Mouse (Mus musculus): ENCODE data around the gene Dctn3. TPM values are rescaled to one million over a fixed set of nuclear protein-coding genes. Genes with fewer than 3 reads are reported as not detected.
"Not testable (repeated sequence)": the region's sequence is repeated elsewhere in the genome, so short reads cannot be mapped to it uniquely, and the experiment has no call there.

The Dctn3 gene
- polyA plus RNA-seq, 1 experiment, result 38.0 TPM

DNA sequence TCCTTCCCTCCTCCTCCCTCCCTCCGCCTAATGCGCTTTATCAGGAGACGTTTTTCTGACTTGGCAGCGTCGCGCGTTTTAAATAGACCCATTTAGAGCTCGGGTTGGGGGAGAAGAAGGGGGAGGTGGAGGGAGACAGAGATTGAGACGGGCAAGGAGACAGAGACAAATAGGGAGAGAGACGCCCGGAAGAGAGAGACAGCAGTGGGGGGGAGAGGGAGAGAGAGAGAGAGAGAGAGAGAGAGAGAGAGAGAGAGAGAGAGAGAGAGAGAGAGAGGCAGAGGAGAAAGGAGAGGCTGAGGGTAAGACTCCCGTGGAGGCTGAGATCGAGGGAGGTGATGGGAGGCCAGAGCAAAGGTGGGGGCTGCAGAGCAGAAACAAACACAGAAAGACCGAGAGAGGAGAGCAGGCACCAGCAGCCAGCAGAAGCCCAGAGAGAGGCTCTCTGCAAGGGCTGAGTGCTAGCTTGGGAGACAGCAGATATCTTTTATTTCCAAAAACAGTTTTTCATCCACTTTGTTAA, 38.0 kb downstream of the Dctn3 start:
- not testable (repeated sequence) for H3K9me3 ChIP-seq (ENCODE audit: control insufficient read depth, low read length); H3K4me1 ChIP-seq (ENCODE audit: control insufficient read depth); H3K4me3 ChIP-seq (replicated peaks); H3K36me3 ChIP-seq (ENCODE audit: control insufficient read depth)
- H3K27me3 ChIP-seq (ENCODE audit: control insufficient read depth), result peaks cover 34% of the 10 kb centered on the region

DNA sequence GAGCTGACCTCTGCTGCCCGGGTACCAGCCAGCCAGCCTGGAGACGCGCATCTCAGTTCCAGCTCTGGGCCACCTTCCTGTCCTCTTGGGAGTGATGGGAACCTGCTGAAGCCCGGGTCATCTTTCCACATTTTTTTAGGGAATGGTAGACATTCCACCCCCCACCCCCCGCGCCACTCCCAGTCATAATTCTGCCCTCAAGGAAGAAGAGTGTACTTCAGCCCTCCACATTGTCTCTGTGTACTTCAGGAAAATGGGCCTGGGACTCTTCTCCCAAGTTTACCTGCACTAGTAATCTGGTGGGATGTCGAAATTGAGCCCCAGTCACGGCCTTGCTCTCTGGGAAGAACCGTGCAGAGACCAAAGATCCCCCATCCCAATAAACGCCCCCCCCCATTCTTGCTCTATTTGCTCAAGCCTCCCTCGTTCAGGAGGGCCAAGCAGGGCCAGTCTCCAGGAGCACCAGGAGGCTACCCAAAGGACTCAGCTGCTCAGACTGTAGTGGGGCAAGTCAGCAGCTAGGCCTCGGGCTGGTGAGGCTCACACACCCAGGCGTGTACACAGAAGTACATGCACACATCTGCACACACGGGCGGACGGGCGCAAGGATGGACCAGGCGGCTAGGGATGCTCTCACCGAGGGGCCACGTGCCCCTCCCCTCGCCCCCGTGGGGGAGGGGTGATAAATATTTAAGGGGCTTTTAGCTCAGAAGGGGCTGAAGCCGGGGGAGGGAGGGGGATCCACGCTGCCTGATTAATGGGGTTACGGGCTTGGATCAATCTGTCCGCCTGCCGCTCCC, 38.6 kb downstream of the Dctn3 start:
- H3K4me1 ChIP-seq (ENCODE audit: control insufficient read depth); H3K9me3 ChIP-seq (ENCODE audit: control insufficient read depth, low read length); H3K4me3 ChIP-seq (replicated peaks); H3K36me3 ChIP-seq (ENCODE audit: control insufficient read depth): not testable (repeated sequence)
- H3K27me3 ChIP-seq (ENCODE audit: control insufficient read depth), result peaks cover 34% of the 10 kb centered on the region

DNA sequence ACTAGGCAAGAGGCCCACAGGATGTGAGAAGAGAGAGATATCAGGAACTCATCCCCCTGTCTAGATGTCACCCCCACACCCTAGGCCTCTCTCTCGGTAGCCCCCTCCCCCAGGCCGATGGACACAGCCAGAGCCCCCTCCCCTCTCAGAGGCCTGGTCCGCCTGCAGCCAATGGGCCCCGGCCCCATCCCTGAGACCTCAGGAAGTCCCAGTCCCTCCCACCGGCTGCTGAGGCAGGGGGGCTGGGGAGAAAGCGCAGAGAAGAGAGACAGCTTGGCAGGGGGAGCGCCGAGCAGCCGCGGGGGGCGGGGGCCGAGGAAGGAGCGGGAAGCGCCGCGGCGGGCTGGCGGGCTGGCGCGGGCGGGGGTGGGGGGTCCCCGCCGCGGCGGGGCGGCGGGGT, 39.7 kb downstream of the Dctn3 start:
- not testable (repeated sequence) for H3K4me1 ChIP-seq (ENCODE audit: control insufficient read depth); H3K4me3 ChIP-seq (replicated peaks); H3K36me3 ChIP-seq (ENCODE audit: control insufficient read depth); H3K9me3 ChIP-seq (ENCODE audit: control insufficient read depth, low read length)
- peaks cover 34% of the 10 kb centered on the region for H3K27me3 ChIP-seq (ENCODE audit: control insufficient read depth)

DNA sequence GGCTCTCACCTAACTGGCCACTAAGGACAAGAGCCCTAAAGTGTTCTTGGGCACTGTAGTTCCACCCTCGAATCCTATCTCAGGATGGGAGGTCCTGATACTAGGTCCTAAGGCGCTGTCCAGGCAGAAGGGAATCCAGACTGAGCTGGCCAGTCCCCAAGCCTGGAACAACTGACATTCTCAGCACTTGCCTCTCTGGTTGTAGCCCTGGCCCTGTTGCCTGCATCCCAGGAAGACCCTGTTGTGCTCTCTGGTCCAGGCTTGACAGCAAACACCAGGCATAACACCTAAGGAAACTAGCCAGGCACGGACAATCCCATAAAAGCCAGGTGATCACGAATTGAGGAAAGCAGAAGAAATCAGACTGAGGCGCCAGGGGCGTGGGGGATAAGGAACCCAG, 40.2 kb downstream of the Dctn3 start:
- Histone ChIP-seq H3K9me3 (ENCODE audit: control insufficient read depth, low read length) (no peaks in the 10 kb centered on the region), H3K27me3 (ENCODE audit: control insufficient read depth) (peaks cover 34% of the 10 kb centered on the region), H3K4me3 (replicated peaks) (no peak overlapping the region), H3K36me3 (ENCODE audit: control insufficient read depth) (no peaks in the 10 kb centered on the region), H3K4me1 (ENCODE audit: control insufficient read depth) (no peaks in the 10 kb centered on the region)
- no peak for TF ChIP-seq GATA1 (IDR thresholded peaks at IDR 0.05; ENCODE audit: low read length)
- no peak for TF ChIP-seq TAL1 (IDR thresholded peaks at IDR 0.05; ENCODE audit: low read length)

- TF ChIP-seq GATA1 (IDR thresholded peaks at IDR 0.05; ENCODE audit: low read length), result no peak
- no peak for TF ChIP-seq TAL1 (IDR thresholded peaks at IDR 0.05; ENCODE audit: low read length)
- no peaks in the 10 kb centered on the region for H3K36me3 ChIP-seq (ENCODE audit: control insufficient read depth)
- H3K4me1 ChIP-seq (ENCODE audit: control insufficient read depth), result no peaks in the 10 kb centered on the region
- no peak overlapping the region for H3K4me3 ChIP-seq (replicated peaks)
- no peaks in the 10 kb centered on the region for H3K9me3 ChIP-seq (ENCODE audit: control insufficient read depth, low read length)
- peaks cover 34% of the 10 kb centered on the region for H3K27me3 ChIP-seq (ENCODE audit: control insufficient read depth)
These were observed 41.0 kb downstream of the Dctn3 start for GRCm38 (mm10) chr4:41681947-41682346.

- H3K27me3 ChIP-seq (ENCODE audit: control insufficient read depth), result peaks cover 32% of the 10 kb centered on the region
- H3K36me3 ChIP-seq (ENCODE audit: control insufficient read depth), result no peaks in the 10 kb centered on the region
- TF ChIP-seq GATA1 (IDR thresholded peaks at IDR 0.05; ENCODE audit: low read length), result no peak
- no peak for TF ChIP-seq TAL1 (IDR thresholded peaks at IDR 0.05; ENCODE audit: low read length)
- no peaks in the 10 kb centered on the region for H3K4me1 ChIP-seq (ENCODE audit: control insufficient read depth)
- no peak overlapping the region for H3K4me3 ChIP-seq (replicated peaks)
- no peaks in the 10 kb centered on the region for H3K9me3 ChIP-seq (ENCODE audit: control insufficient read depth, low read length)
These were observed 41.8 kb downstream of the Dctn3 start for GRCm38 (mm10) chr4:41681176-41681575.

DNA sequence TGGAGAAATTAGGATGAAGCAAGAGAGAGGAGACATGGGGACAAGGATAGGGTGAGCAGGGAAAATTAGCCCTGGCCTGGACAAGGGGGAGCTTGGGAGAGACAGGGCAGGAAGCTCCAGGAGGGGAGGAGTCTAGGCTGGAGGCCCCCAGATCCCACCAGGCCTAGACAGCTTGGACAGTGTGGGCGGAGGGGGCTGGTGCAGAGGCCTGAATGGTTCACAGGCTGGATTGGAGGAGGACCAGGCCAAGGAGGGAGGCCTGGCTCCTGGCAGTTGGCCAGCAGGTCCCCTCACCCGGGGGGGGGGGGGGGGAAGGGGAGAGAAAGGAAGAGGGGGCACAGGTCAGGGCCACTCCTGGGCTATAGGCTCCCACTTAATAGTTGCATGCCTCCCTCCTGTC, 43.7 kb downstream of the Dctn3 start:
- peaks cover 23% of the 10 kb centered on the region for H3K27me3 ChIP-seq (ENCODE audit: control insufficient read depth)
- no peaks in the 10 kb centered on the region for H3K4me1 ChIP-seq (ENCODE audit: control insufficient read depth)

DNA sequence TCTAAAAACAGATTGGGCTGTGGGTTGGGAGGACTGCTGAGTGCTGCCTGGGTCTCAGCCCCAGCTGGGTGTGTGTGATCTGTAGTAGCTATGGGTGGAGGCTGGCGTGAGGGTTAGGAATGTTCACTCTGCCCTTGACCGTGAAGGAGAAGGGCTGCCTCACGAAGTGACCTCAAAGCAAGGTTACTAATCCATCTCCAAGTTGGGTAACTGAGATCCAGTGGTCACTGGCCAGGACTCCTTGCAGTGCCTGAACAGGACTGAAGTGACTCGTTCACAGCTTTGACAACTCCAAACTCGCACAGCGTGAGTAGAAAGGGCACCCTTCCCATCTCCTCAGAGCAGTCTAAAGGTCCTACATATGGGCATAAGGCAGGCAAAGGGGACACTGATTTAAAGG, 44.1 kb downstream of the Dctn3 start:
- Histone ChIP-seq H3K27me3 (ENCODE audit: control insufficient read depth) (peaks cover 19% of the 10 kb centered on the region), H3K36me3 (ENCODE audit: control insufficient read depth) (no peaks in the 10 kb centered on the region), H3K4me3 (replicated peaks) (no peak overlapping the region), H3K4me1 (ENCODE audit: control insufficient read depth) (no peaks in the 10 kb centered on the region), H3K9me3 (ENCODE audit: control insufficient read depth, low read length) (no peaks in the 10 kb centered on the region)
- no peak for TF ChIP-seq GATA1 (IDR thresholded peaks at IDR 0.05; ENCODE audit: low read length)
- TF ChIP-seq TAL1 (IDR thresholded peaks at IDR 0.05; ENCODE audit: low read length), result no peak

More for the DNA sequence above, 43.7 kb downstream of the Dctn3 start:
- no peaks in the 10 kb centered on the region for H3K9me3 ChIP-seq (ENCODE audit: control insufficient read depth, low read length)
- TF ChIP-seq TAL1 (IDR thresholded peaks at IDR 0.05; ENCODE audit: low read length) (no peak), GATA1 (IDR thresholded peaks at IDR 0.05; ENCODE audit: low read length) (no peak)
- no peak overlapping the region for H3K4me3 ChIP-seq (replicated peaks)
- H3K36me3 ChIP-seq (ENCODE audit: control insufficient read depth), result no peaks in the 10 kb centered on the region

DNA sequence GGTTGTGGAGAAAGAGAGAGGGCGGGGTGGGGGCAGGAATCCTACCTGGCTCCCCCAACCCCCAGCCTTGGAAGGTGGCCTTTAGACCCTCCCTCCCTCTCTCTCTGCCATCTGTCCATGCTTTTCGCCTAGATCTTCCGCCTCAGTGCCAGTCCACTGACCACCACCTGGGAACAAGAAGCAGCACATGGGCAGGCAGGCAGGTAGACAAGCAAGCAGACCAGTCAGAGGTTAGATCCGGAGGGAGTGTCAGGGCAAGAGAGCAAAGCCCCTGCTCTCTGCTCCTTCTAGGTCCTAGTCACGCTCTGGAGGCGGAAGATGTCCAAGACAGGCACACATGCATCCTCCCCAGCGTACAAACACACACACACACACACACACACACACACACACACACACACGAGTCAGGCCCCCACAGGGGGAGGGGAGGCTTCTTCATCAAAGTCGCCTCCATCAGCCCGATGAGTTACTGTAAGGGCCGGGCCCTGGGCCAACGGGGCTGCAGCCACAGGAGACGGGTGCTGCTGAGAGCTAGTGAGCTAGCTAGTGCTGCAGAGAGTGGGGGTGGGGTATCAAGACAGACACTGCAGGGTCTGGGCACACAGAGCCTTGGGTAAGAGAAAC, 45.9 kb downstream of the Dctn3 start:
- no peak for TF ChIP-seq TAL1 (IDR thresholded peaks at IDR 0.05; ENCODE audit: low read length)
- no peak for TF ChIP-seq GATA1 (IDR thresholded peaks at IDR 0.05; ENCODE audit: low read length)
- Histone ChIP-seq H3K36me3 (ENCODE audit: control insufficient read depth) (no peaks in the 10 kb centered on the region), H3K9me3 (ENCODE audit: control insufficient read depth, low read length) (no peaks in the 10 kb centered on the region), H3K27me3 (ENCODE audit: control insufficient read depth) (peaks cover 9% of the 10 kb centered on the region), H3K4me1 (ENCODE audit: control insufficient read depth) (no peaks in the 10 kb centered on the region), H3K4me3 (replicated peaks) (no peak overlapping the region)
